ENCODE assay signal across 25 mouse cellular contexts in the genomic region with DNA sequence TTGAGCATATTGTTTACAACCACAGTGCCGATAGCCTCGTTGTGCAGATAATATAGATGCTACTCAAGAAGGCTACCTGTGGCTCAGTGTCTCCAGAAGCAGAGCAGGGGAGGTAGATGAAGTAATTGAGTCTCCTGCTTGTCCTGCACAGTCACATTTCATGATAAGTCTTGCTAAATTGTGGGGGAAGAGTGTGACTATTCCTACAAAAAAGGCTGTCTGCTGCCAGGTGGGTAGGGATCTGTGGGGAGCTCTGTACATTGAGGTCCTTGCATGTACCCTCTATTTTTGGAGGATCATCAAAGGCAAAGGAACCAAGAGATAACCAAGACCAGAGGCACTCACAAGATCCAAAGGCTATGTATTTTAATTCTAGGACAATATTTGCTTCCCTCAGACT.
DNase-seq lines count a peak whose midpoint lies in the region; ATAC-seq and TF ChIP-seq lines count a peak whose summit lies in the region.
"Had no signal": no experiment of that assay in that cellular context is flagged by ENCODE, and none has a peak within 500 bp of the region (broad histone marks: within the 10 kb centered on the region; RNA-seq: fewer than 3 reads in every experiment).

No protein-coding gene starts in this region.

- DNase-seq in frontal cortex, postnatal 10 days (ENCODE audit: low spot score in 2 of 2): no peak
- DNase-seq in left cerebral cortex, adult 11 months (ENCODE audit: low spot score): peak; percentile 15
- no peak for DNase-seq in left cerebral cortex, postnatal 4 days
- DNase-seq in right cerebral cortex, adult 2 months (ENCODE audit: low spot score in 2 of 2): peak; percentile 17 to 21
- DNase-seq in right cerebral cortex, postnatal 25 days: no peak
- no peak for DNase-seq in layer of hippocampus, adult 2 months (ENCODE audit: low spot score in 2 of 2)
- DNase-seq: adrenal gland, adult 8-10 months; adrenal gland, postnatal 25 days; cerebellum, adult 18-20 months; cerebellum, adult 9-10 months; cerebellum, postnatal 14 days; gastrocnemius, postnatal 10 days; gastrocnemius, postnatal 36 days; heart, adult 2 months; heart, postnatal 14 days; heart, postnatal 4 days had no signal

- no peak for TF ChIP-seq CTCF in layer of hippocampus, adult 2 months (conservative IDR thresholded peaks at IDR 0.05)

- H3K4me3 ChIP-seq in layer of hippocampus, adult 2 months: no peak overlapping the region
- H3K4me3 ChIP-seq: forebrain, embryonic 10.5 days; forebrain, embryonic 13.5 days; heart, adult 2 months; heart, embryonic 10.5 days; heart, embryonic 13.5 days had no signal

- H3K27ac ChIP-seq in layer of hippocampus, adult 2 months: no peak overlapping the region
- H3K27ac ChIP-seq: forebrain, embryonic 10.5 days; forebrain, embryonic 13.5 days; heart, adult 2 months; heart, embryonic 10.5 days; heart, embryonic 13.5 days; hindbrain, embryonic 14.5 days; hindbrain, postnatal 0 days had no signal

- peak; percentile 94 for ATAC-seq in frontal cortex, adult (ENCODE audit: low TSS enrichment)
- ATAC-seq: activated CD4-positive, CD25-positive, alpha-beta regulatory T cell, adult 4 months; forebrain, embryonic 13.5 days; forebrain, embryonic 16.5 days; hindbrain, postnatal 0 days had no signal

- intact Hi-C loops in left cerebral cortex, postnatal 4 days (cut with DNase I): no loop called here

Comparison
In these comparisons a context has a peak if more than half of its experiments do, and no peak if none do; other contexts are left out.
1. DNase-seq: peak in left cerebral cortex, adult 11 months (single experiment) and right cerebral cortex, adult 2 months (2 of 2); none in frontal cortex, postnatal 10 days (0 of 2), left cerebral cortex, postnatal 4 days (single experiment), right cerebral cortex, postnatal 25 days (single experiment) and layer of hippocampus, adult 2 months (0 of 2).